ENCODE assay signal across 21 mouse cellular contexts in the genomic region with DNA sequence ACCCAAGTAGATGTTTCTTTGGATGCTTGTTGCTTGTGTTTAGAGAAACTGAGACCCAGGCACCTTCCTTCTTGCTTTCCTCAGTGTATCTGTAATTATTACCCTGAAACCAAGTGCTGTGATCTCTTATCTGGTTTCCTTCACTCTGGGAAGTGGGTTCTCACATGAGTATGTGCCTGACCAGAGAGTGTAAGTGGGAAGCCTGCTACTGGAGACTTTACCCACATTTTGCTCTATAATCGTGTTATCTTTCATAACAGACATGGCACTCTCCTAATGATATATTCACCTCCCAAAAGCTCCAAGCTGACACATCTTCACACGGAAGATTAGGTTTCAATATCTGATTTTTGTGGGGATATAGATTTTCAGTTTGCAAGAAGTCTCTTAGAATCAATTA. TPM values are rescaled to one million over a fixed set of nuclear protein-coding genes. Genes with fewer than 3 reads are reported as not detected.
A peak's percentile ranks its signal among the peaks of the same experiment; 100 is the strongest.
DNase-seq lines count a peak whose midpoint lies in the region; ATAC-seq lines count a peak whose summit lies in the region.
"Had no signal": no experiment of that assay in that cellular context is flagged by ENCODE, and none has a peak within 500 bp of the region (broad histone marks: within the 10 kb centered on the region; RNA-seq: fewer than 3 reads in every experiment).

No protein-coding gene starts in this region.

- H3K27me3 ChIP-seq in liver, embryonic 12.5 days (replicated peaks) = no peaks in the 10 kb centered on the region
- H3K27me3 ChIP-seq in limb, embryonic 10.5 days (ENCODE audit: low read depth, poor library complexity, severe bottlenecking) = no peaks in the 10 kb centered on the region
- no peaks in the 10 kb centered on the region for H3K27me3 ChIP-seq in hindbrain, embryonic 10.5 days (ENCODE audit: insufficient read depth, poor library complexity, severe bottlenecking)
- H3K27me3 ChIP-seq in midbrain, embryonic 13.5 days = no peaks in the 10 kb centered on the region
- H3K27me3 ChIP-seq: CH12.LX; embryonic facial prominence, embryonic 13.5 days; heart, embryonic 15.5 days; hindbrain, embryonic 15.5 days had no signal

- H3K9me3 ChIP-seq in liver, embryonic 12.5 days (replicated peaks) = no peaks in the 10 kb centered on the region
- no peaks in the 10 kb centered on the region for H3K9me3 ChIP-seq in limb, embryonic 10.5 days (replicated peaks)
- no peaks in the 10 kb centered on the region for H3K9me3 ChIP-seq in hindbrain, embryonic 10.5 days
- H3K9me3 ChIP-seq in midbrain, embryonic 13.5 days = no peaks in the 10 kb centered on the region
- H3K9me3 ChIP-seq: embryonic facial prominence, embryonic 13.5 days; heart, embryonic 15.5 days; hindbrain, embryonic 15.5 days had no signal

- no peaks in the 10 kb centered on the region for H3K36me3 ChIP-seq in liver, embryonic 12.5 days
- H3K36me3 ChIP-seq in limb, embryonic 10.5 days = peaks cover 3% of the 10 kb centered on the region
- 0 out of 2 replicates have a peak, but pooled peaks cover 3% of the 10 kb centered on the region for H3K36me3 ChIP-seq in hindbrain, embryonic 10.5 days
- H3K36me3 ChIP-seq in midbrain, embryonic 13.5 days = peaks cover 2% of the 10 kb centered on the region
- H3K36me3 ChIP-seq: heart, embryonic 15.5 days had no signal

- H3K4me2 ChIP-seq in liver, embryonic 12.5 days = no peak overlapping the region
- no peak overlapping the region for H3K4me2 ChIP-seq in midbrain, embryonic 13.5 days (replicated peaks)
- H3K4me2 ChIP-seq: embryonic facial prominence, embryonic 13.5 days; heart, embryonic 11.5 days; heart, embryonic 15.5 days; hindbrain, embryonic 15.5 days had no signal

- 22% methylated on average over 2 of the region's 2 CpGs for WGBS in liver, embryonic 12.5 days (ENCODE audit: insufficient replicate concordance)
- 92% methylated on average over 2 of the region's 2 CpGs for WGBS in limb, embryonic 10.5 days
- WGBS in hindbrain, embryonic 10.5 days = 86% methylated on average over 2 of the region's 2 CpGs
- 93% methylated on average over 2 of the region's 2 CpGs for WGBS in midbrain, embryonic 13.5 days

- no peak overlapping the region for H3K9ac ChIP-seq in liver, embryonic 12.5 days
- no peak overlapping the region for H3K9ac ChIP-seq in midbrain, embryonic 13.5 days (replicated peaks)
- H3K9ac ChIP-seq: embryonic facial prominence, embryonic 13.5 days; heart, embryonic 15.5 days; hindbrain, embryonic 15.5 days had no signal

- H3K4me1 ChIP-seq in liver, embryonic 12.5 days = peaks cover 11% of the 10 kb centered on the region
- H3K4me1 ChIP-seq in limb, embryonic 10.5 days = peaks cover 11% of the 10 kb centered on the region; the same call in 1 of the 2 replicates
- no peaks in the 10 kb centered on the region for H3K4me1 ChIP-seq in hindbrain, embryonic 10.5 days (replicated peaks)
- H3K4me1 ChIP-seq in midbrain, embryonic 13.5 days (replicated peaks) = no peaks in the 10 kb centered on the region
- H3K4me1 ChIP-seq: embryonic facial prominence, embryonic 13.5 days; heart, embryonic 15.5 days; hindbrain, embryonic 15.5 days had no signal

- H3K4me3 ChIP-seq in liver, embryonic 12.5 days = no peak overlapping the region
- no peak overlapping the region for H3K4me3 ChIP-seq in limb, embryonic 10.5 days
- H3K4me3 ChIP-seq in hindbrain, embryonic 10.5 days = no peak overlapping the region
- no peak overlapping the region for H3K4me3 ChIP-seq in midbrain, embryonic 13.5 days (replicated peaks)
- H3K4me3 ChIP-seq: embryonic facial prominence, embryonic 13.5 days; heart, adult 2 months; heart, embryonic 15.5 days; hindbrain, embryonic 15.5 days had no signal

- DNase-seq in liver = no peak
- DNase-seq in MEL-GATA-1-ER (ENCODE audit: extremely low read depth, low read depth) = peak; percentile 56
- no peak for DNase-seq in limb, embryonic 10.5 days (ENCODE audit: low spot score)
- DNase-seq in hindbrain, embryonic 10.5 days (ENCODE audit: low spot score) = no peak
- no peak for DNase-seq in lung, postnatal 4 days
- DNase-seq: adrenal gland, postnatal 10 days; cerebellum, adult 11-12 months; cerebellum, adult 9-10 months; cerebellum, postnatal 25 days; gastrocnemius, postnatal 36 days; heart, adult 2 months; heart, postnatal 14 days had no signal

- no peak overlapping the region for H3K27ac ChIP-seq in liver, embryonic 12.5 days
- peak overlapping the region; percentile 46; the same call in 1 of the 2 replicates for H3K27ac ChIP-seq in limb, embryonic 10.5 days
- H3K27ac ChIP-seq in hindbrain, embryonic 10.5 days = no peak overlapping the region
- H3K27ac ChIP-seq in midbrain, embryonic 13.5 days = no peak overlapping the region
- H3K27ac ChIP-seq: embryonic facial prominence, embryonic 13.5 days; heart, adult 2 months; heart, embryonic 15.5 days; hindbrain, embryonic 15.5 days had no signal

- peak; percentile 78 for ATAC-seq in liver, embryonic 12.5 days
- peak; percentile 76 for ATAC-seq in megakaryocyte progenitor cell, adult 5-6 weeks (replicated peaks; ENCODE audit: poor library complexity)
- ATAC-seq in midbrain, embryonic 13.5 days = no peak
- ATAC-seq: forebrain, embryonic 14.5 days had no signal

RNA-seq across cellular contexts. Expression of a gene that starts 55.7 kb away (rescaled TPM):
- 5.3 and 5.9 TPM in 2 replicates for polyA plus RNA-seq in liver, embryonic 12.5 days (2016; fragmentation: Nextera tagmentation; extraction: Ambion mirVana)
- polyA plus RNA-seq in limb, embryonic 10.5 days (2016; fragmentation: Nextera tagmentation; extraction: Ambion mirVana) = 28.0 and 39.7 TPM in 2 replicates
- 11.1 and 11.8 TPM in 2 replicates for total RNA-seq in megakaryocyte progenitor cell, adult 5-6 weeks (2015)
- 10.9 and 14.8 TPM in 2 replicates for total RNA-seq in megakaryocyte progenitor cell, adult 5-6 weeks (2017)
- 34.3 and 36.9 TPM in 2 replicates for polyA plus RNA-seq in hindbrain, embryonic 10.5 days (2016; fragmentation: Nextera tagmentation; extraction: Ambion mirVana)
- polyA plus RNA-seq in midbrain, embryonic 13.5 days (2015; fragmentation: Nextera tagmentation; extraction: Ambion mirVana) = 89.8 and 98.8 TPM in 2 replicates
